Mouse (Mus musculus) adrenal gland, postnatal 4 days (tissue): ENCODE measurements around the gene Gm28374. TPM values are rescaled to one million over a fixed set of nuclear protein-coding genes. Genes with fewer than 3 reads are reported as not detected.

Experiments used
- microRNA-seq: library from miRNA; unstranded; fragments of <30 nt; microRNA quantifications from one replicate; pipeline ENCODE4 v1.2.0, GENCODE M21; 2021
- total RNA-seq, 2 experiments: library from RNA; stranded (reverse); gene quantifications; 2 replicates each; pipeline ENCODE4 v1.2.3; 2021

The Gm28374 gene
- total RNA-seq, 2 experiments from 2014 or later = 0.95 TPM; not detected in 1

Small RNA genes within 50 kb of the gene (microRNA-seq; reads per million reads assigned to microRNA genes)
- gene Mir6988 = 2.4 reads per million

Other genes starting within 250 kb of the Gm28374 start
- 10 to 100 TPM; 42.4 to 45.9 TPM for gene Frmd8, start 207.0 kb downstream of the Gm28374 start, total RNA-seq
- gene Slc25a45, start 204.4 kb downstream of the Gm28374 start, total RNA-seq = 10 to 100 TPM; 25.9 to 26.3 TPM
- 1 to 10 TPM; 3.1 TPM for gene Tigd3, start 188.1 kb downstream of the Gm28374 start, total RNA-seq
- gene Dpf2, start 169.2 kb downstream of the Gm28374 start, total RNA-seq = 100 to 1,000 TPM; 158 to 169 TPM
- gene Cdc42ep2, start 157.4 kb downstream of the Gm28374 start, total RNA-seq = 10 to 100 TPM; 11.4 TPM
- gene Pola2, start 118.1 kb downstream of the Gm28374 start, total RNA-seq = 10 to 100 TPM; 35.0 to 37.9 TPM
- gene Slc22a20, start 96.1 kb downstream of the Gm28374 start, total RNA-seq = not detected
- gene Capn1, start 66.4 kb downstream of the Gm28374 start, total RNA-seq = 10 to 100 TPM; 28.5 to 43.9 TPM
- 10 to 100 TPM; 45.8 to 48.1 TPM for gene Syvn1, start 35.7 kb downstream of the Gm28374 start, total RNA-seq
- 10 to 100 TPM; 55.6 to 63.5 TPM for gene Mrpl49, start 24.5 kb downstream of the Gm28374 start, total RNA-seq
- 1,000 to 10,000 TPM; 1,446 to 1,549 TPM for gene Fau, start 24.4 kb downstream of the Gm28374 start, total RNA-seq
- 10 to 100 TPM; 28.0 to 31.0 TPM for gene Znhit2, start 21.1 kb downstream of the Gm28374 start, total RNA-seq
- 10 to 100 TPM; 17.0 to 25.1 TPM for gene Tm7sf2, start 13.9 kb downstream of the Gm28374 start, total RNA-seq
- gene Vps51, start 5.0 kb downstream of the Gm28374 start, total RNA-seq = 10 to 100 TPM; 80.2 to 83.4 TPM
- not detected for gene Tmem262, start 2.2 kb downstream of the Gm28374 start, total RNA-seq
- gene Zfpl1, start 2.7 kb upstream of the Gm28374 start, total RNA-seq = 10 to 100 TPM; 49.6 to 52.9 TPM
- 10 to 100 TPM; 12.4 to 13.7 TPM for gene Cdca5, start 2.7 kb upstream of the Gm28374 start, total RNA-seq
- gene AC131692.1, start 12.2 kb upstream of the Gm28374 start, total RNA-seq = under 1 TPM; 0.62 to 0.98 TPM
- 1 to 10 TPM in 1 of 2 experiments, under 1 TPM in 1; 0.73 to 1.1 TPM for gene Naaladl1, start 23.5 kb upstream of the Gm28374 start, total RNA-seq
- gene Sac3d1, start 36.4 kb upstream of the Gm28374 start, total RNA-seq = 10 to 100 TPM; 18.6 TPM
- gene Snx15, start 46.0 kb upstream of the Gm28374 start, total RNA-seq = 10 to 100 TPM; 27.1 to 27.7 TPM
- gene Batf2, start 58.7 kb upstream of the Gm28374 start, total RNA-seq = 1 to 10 TPM in 1 of 2 experiments, under 1 TPM in 1; 0.81 to 2.0 TPM
- 10 to 100 TPM; 64.2 to 65.1 TPM for gene Arl2, start 59.3 kb upstream of the Gm28374 start, total RNA-seq
- 1 to 10 TPM; 2.1 to 3.5 TPM for gene Majin, start 102.1 kb upstream of the Gm28374 start, total RNA-seq
- 10 to 100 TPM; 40.5 to 50.4 TPM for gene Gpha2, start 144.1 kb upstream of the Gm28374 start, total RNA-seq
- gene Ppp2r5b, start 153.6 kb upstream of the Gm28374 start, total RNA-seq = 10 to 100 TPM; 68.4 to 71.2 TPM
- 10 to 100 TPM; 40.0 to 41.1 TPM for gene Atg2a, start 159.4 kb upstream of the Gm28374 start, total RNA-seq
- gene Ehd1, start 194.5 kb upstream of the Gm28374 start, total RNA-seq = 10 to 100 TPM; 88.2 to 90.2 TPM
- 10 to 100 TPM; 18.4 to 20.6 TPM for gene Cdc42bpg, start 224.2 kb upstream of the Gm28374 start, total RNA-seq